Mouse (Mus musculus) adrenal gland, adult 8-10 months (tissue): Measurements from ENCODE around the gene Gm12355. TPM values are rescaled to one million over a fixed set of nuclear protein-coding genes. Genes with fewer than 3 reads are reported as not detected.

ENCODE experiments used
- DNase-seq: peaks from one replicate; pipeline ENCODE4 v3.0.0; 2022
- total RNA-seq, 4 experiments: library from RNA; stranded (reverse); gene quantifications; 2 replicates each; pipeline ENCODE4 v1.2.4; 2022

Gm12355 gene
- total RNA-seq, 4 experiments from 2014 or later, result 12.6 to 16.2 (median 14.5) TPM

GRCm38 (mm10) chr11:98602090-98602690, 23.3 kb downstream of the Gm12355 start:
- DNase-seq, result no peak

- no peak for DNase-seq
These were observed 26.2 kb downstream of the Gm12355 start for GRCm38 (mm10) chr11:98599291-98599690.

- DNase-seq, result no peak
These were observed 26.6 kb downstream of the Gm12355 start for GRCm38 (mm10) chr11:98598851-98599290.

- no peak for DNase-seq
These were observed 27.5 kb downstream of the Gm12355 start, which contains the start of gene Lrrc3c for GRCm38 (mm10) chr11:98597991-98598390. Gene Lrrc3c (plus strand): TSS chr11:98598291.

- DNase-seq, result no peak
These were observed 28.1 kb downstream of the Gm12355 start for GRCm38 (mm10) chr11:98597363-98597762.

- DNase-seq, result no peak
These were observed 29.5 kb downstream of the Gm12355 start for GRCm38 (mm10) chr11:98595955-98596354.

GRCm38 (mm10) chr11:98595473-98595872, 30.0 kb downstream of the Gm12355 start:
- no peak for DNase-seq

GRCm38 (mm10) chr11:98595021-98595420, 30.4 kb downstream of the Gm12355 start:
- DNase-seq, result no peak

GRCm38 (mm10) chr11:98590548-98591445, 34.7 kb downstream of the Gm12355 start:
- no peak for DNase-seq

- DNase-seq, result no peak
These were observed 36.2 kb downstream of the Gm12355 start for GRCm38 (mm10) chr11:98589306-98589705.

GRCm38 (mm10) chr11:98588833-98589281, 36.6 kb downstream of the Gm12355 start:
- peak; percentile 61 for DNase-seq

- peak; percentile 88 for DNase-seq
These were observed 37.5 kb downstream of the Gm12355 start for GRCm38 (mm10) chr11:98587684-98588546.

GRCm38 (mm10) chr11:98586892-98587563, 38.4 kb downstream of the Gm12355 start, which contains the start of gene Ormdl3:
Gene Ormdl3 (minus strand): TSS chr11:98587368.
- peak; percentile 98 for DNase-seq

GRCm38 (mm10) chr11:98586087-98586891, 39.2 kb downstream of the Gm12355 start:
- DNase-seq, result peak; percentile 36

GRCm38 (mm10) chr11:98584629-98585177, 40.8 kb downstream of the Gm12355 start:
- no peak for DNase-seq

GRCm38 (mm10) chr11:98584146-98584545, 41.3 kb downstream of the Gm12355 start:
- DNase-seq, result no peak

- no peak for DNase-seq
These were observed 41.9 kb downstream of the Gm12355 start for GRCm38 (mm10) chr11:98583571-98583970.

- DNase-seq, result no peak
These were observed 42.3 kb downstream of the Gm12355 start for GRCm38 (mm10) chr11:98583265-98583552.

GRCm38 (mm10) chr11:98582551-98583264, 42.8 kb downstream of the Gm12355 start:
- DNase-seq, result no peak

- no peak for DNase-seq
These were observed 43.5 kb downstream of the Gm12355 start for GRCm38 (mm10) chr11:98582030-98582388.
